Mouse (Mus musculus) hindbrain, embryonic 10.5 days (tissue): Measurements from ENCODE around the gene Cacna1g. TPM values are rescaled to one million over a fixed set of nuclear protein-coding genes. Genes with fewer than 3 reads are reported as not detected.
A peak's percentile ranks its signal among the peaks of the same experiment; 100 is the strongest.

Source experiments
- DNase-seq: peaks from one replicate; pipeline ENCODE4 v3.0.0-alpha.2; 2017; ENCODE audit warnings: low spot score
- H3K27ac ChIP-seq: fragments of 300-500 bp; sonication (generic); 2 replicates; pipeline ENCODE4 v1.5.1; 2016; ENCODE audit warnings: mild to moderate bottlenecking, moderate library complexity
- H3K27me3 ChIP-seq: fragments of 300-500 bp; sonication (generic); 2 replicates; pipeline ENCODE4 v1.6.1; 2016; ENCODE audit warnings: mild to moderate bottlenecking; ENCODE audit not compliant: poor library complexity, insufficient read depth, severe bottlenecking
- H3K36me3 ChIP-seq: fragments of 300-500 bp; sonication (generic); 2 replicates; pipeline ENCODE4 v1.6.1; 2016; ENCODE audit warnings: mild to moderate bottlenecking, moderate library complexity
- H3K4me1 ChIP-seq: fragments of 300-500 bp; sonication (generic); replicated peaks from 2 replicates; pipeline ENCODE4 v1.6.1; 2016; ENCODE audit warnings: mild to moderate bottlenecking
- H3K4me3 ChIP-seq: fragments of 300-500 bp; sonication (generic); 2 replicates; pipeline ENCODE4 v1.5.1; 2016; ENCODE audit warnings: mild to moderate bottlenecking, moderate library complexity
- H3K9me3 ChIP-seq: fragments of 300-500 bp; sonication (generic); 2 replicates; pipeline ENCODE4 v1.6.1; 2016; ENCODE audit warnings: mild to moderate bottlenecking, moderate library complexity
- WGBS: fragments of 180-500 bp; shearing (Covaris S2); methylation state at CpG from one replicate; pipeline ENCODE4 v1.1.7; 2016; 5-methylcytosine and 5-hydroxymethylcytosine counted together
- polyA plus RNA-seq: library from polyadenylated mRNA; unstranded; fragments of >200 nt; fragmentation: Nextera tagmentation; extraction: Ambion mirVana; gene quantifications from 2 replicates; pipeline ENCODE4 v1.2.1, GENCODE M21; 2016

Cacna1g gene
- polyA plus RNA-seq, 1 experiment from 2014 or later = 7.7 TPM

DNA sequence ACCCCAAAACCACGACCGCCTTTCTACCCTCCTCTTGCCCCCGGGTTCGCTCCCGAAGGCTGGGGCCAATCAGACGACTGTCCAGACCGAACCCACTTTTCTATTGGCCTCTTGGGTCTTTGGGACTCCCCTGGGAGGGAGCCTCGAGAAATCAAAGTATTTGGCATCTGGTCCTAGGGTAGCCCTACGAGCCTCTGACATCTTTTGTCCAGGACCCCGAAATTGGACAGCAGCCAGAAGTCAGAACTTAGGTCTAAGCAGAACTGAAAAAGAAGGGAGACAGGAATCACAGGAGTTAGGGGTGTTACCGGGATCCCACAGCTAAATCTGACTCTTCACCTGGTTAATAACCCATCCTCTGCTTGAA lies 529 bp upstream of the Cacna1g start:
- H3K27ac ChIP-seq = peak overlapping the region; percentile 94
- no peak for DNase-seq
- no peaks in the 10 kb centered on the region for H3K9me3 ChIP-seq
- no peaks in the 10 kb centered on the region for H3K36me3 ChIP-seq
- peak overlapping the region; percentile 91 for H3K4me3 ChIP-seq
- peaks cover 69% of the 10 kb centered on the region for H3K4me1 ChIP-seq
- WGBS = 2% methylated on average over 11 of the region's 11 CpGs
- peaks cover 100% of the 10 kb centered on the region for H3K27me3 ChIP-seq

DNA sequence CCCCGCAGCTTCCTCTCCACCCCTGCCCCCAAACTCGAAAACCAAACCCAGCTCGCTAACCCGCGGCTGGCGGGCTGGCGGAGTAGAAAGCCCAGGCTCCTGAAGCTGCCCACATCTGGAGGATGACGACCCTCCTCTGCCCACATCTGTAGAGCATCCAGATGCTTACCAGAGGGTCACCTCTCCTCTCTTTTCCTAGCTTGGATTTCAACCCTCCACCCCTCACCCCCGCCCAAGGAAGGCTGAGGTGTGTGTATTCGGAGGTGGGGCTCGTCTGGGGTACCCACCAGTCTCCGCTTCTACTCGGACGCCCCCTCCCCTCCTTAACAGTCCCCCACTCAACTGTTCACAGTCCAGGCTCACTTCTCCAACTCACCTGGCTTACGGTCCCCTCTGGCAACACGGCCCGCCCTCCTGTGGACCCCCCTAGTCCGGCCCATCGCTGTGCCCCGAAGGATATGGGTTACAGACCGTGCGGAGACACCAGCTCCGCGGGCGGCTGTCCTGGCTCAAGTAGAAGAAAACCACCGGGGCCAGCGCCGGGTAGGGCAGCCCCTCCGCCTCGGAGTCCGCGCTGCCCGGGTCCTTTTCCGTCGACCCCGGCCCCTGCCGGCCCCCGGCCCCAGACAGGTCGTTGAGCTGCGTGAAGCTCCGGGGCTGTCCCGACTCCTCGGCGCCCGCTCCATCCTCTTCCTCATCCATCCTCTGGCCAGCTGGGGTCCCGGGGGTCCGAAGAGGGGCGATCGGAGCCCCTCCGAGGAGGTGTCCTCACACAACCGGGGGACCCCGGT lies 887 bp downstream of the Cacna1g start:
- Histone ChIP-seq H3K27ac (peak overlapping the region; percentile 94), H3K27me3 (peaks cover 86% of the 10 kb centered on the region), H3K9me3 (no peaks in the 10 kb centered on the region), H3K4me1 (peaks cover 84% of the 10 kb centered on the region), H3K4me3 (peak overlapping the region; percentile 91), H3K36me3 (no peaks in the 10 kb centered on the region)
- peak; percentile 66 for DNase-seq
- WGBS = 1% methylated on average over 52 of the region's 52 CpGs

GRCm38 (mm10) chr11:94472585-94472915 lies 1.4 kb downstream of the Cacna1g start:
- peaks cover 89% of the 10 kb centered on the region for H3K4me1 ChIP-seq
- peak overlapping the region; percentile 91 for H3K4me3 ChIP-seq
- peaks cover 80% of the 10 kb centered on the region for H3K27me3 ChIP-seq
- peak; percentile 39 for DNase-seq
- H3K27ac ChIP-seq = peak overlapping the region; percentile 94
- WGBS = under 1% methylated on average over 15 of the region's 15 CpGs
- H3K9me3 ChIP-seq = no peaks in the 10 kb centered on the region
- H3K36me3 ChIP-seq = no peaks in the 10 kb centered on the region

DNA sequence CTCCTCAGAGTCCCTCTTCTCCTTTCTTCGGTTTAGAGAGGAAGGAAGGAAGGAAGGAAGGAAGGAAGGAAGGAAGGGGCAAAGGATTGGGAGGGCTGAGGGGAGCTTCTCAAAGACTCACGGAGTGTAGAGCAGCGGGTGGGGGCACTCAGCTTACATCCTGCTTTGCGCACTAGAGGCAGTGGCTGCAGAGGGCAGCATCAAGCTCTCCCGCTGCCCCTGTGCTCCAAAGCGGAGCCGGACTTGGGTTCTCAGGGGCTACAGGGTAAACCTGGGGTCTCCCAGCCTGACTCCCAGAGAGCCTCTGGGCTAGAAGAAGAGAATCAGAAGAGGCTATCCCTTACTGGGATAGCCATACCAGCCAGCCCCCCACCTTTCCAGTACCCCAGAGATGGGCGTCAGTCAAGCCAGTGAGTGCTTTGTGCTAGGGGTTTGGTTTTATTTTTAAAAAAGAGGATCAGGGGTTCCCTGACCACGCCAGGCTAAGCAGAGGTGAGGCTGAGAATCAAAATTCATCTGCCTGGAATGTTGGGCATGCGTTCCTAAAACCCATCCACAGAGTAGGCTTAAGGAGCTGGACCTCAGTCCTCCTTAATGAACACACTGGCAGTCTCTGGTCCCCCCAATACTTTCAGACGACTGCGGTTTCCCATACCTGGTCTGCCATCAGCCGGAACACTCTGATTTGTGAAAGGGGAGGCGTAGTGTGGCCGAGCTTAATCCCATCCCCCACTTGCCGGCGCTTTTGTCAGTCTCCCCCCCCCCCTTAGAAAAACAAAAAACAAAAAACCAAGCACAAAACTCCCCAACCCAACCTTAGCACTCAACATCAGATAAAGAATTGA lies 2.0 kb downstream of the Cacna1g start:
- peak overlapping the region; percentile 91 for H3K4me3 ChIP-seq
- H3K27me3 ChIP-seq = peaks cover 75% of the 10 kb centered on the region
- peak; percentile 39 for DNase-seq
- peaks cover 95% of the 10 kb centered on the region for H3K4me1 ChIP-seq
- WGBS = 2% methylated on average over 17 of the region's 17 CpGs
- no peaks in the 10 kb centered on the region for H3K9me3 ChIP-seq
- peak overlapping the region; percentile 94 for H3K27ac ChIP-seq
- no peaks in the 10 kb centered on the region for H3K36me3 ChIP-seq

GRCm38 (mm10) chr11:94470391-94470790 lies 3.6 kb downstream of the Cacna1g start:
- peaks cover 100% of the 10 kb centered on the region for H3K4me1 ChIP-seq
- H3K36me3 ChIP-seq = no peaks in the 10 kb centered on the region; the same call in 1 of the 2 replicates
- H3K27me3 ChIP-seq = peaks cover 66% of the 10 kb centered on the region
- WGBS = 27% methylated on average over 7 of the region's 7 CpGs
- H3K4me3 ChIP-seq = peak overlapping the region; percentile 91
- DNase-seq = peak; percentile 49
- no peaks in the 10 kb centered on the region for H3K9me3 ChIP-seq
- H3K27ac ChIP-seq = peak overlapping the region; percentile 94

DNA sequence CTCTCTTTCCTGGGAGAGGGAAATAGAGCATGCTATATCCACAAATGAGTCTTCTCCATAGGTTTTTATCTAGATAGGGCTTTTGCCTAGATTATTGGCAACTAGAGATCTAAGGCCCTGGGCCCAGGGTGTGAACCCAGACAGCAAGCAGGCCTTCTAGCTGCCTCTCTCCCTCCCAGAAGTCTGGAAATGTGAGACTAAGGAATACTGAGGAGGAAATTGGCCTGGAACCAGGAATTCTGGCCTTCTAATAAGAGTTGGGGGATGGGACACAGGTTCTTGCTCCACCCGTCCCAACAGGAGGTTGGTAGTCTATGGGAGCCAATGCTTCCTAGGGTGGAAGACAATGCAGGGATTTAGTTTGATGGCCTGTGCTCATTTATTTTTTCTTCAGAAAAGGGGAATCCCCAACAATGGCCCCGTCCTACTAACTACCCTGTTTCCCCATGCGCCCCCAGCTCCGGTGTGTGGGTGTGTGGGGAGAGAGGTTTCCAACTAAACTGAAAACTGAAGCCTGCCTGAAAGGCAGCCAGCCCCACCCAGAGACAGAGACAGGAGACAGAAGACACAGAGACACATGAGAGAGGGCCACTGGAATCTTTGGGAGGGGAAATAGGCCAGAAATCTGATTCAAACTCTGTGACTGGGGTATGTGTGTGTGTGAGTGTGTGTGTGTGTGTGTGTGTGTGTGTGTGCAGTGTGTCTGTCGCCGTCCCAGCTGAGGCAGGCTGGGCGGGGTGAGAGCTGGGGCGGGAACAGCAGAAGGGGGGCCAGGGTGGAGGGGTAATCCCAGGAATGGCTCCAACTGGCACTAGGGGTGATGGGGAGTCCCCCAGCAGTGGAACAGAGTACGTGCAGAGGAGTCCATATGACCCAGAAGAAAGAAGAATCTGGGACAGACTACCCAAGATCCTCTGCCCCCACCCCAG lies 4.6 kb downstream of the Cacna1g start:
- peaks cover 100% of the 10 kb centered on the region for H3K4me1 ChIP-seq
- H3K27ac ChIP-seq = peak overlapping the region; percentile 94
- 24% methylated on average over 9 of the region's 9 CpGs for WGBS
- peaks cover 63% of the 10 kb centered on the region for H3K27me3 ChIP-seq
- no peaks in the 10 kb centered on the region for H3K9me3 ChIP-seq
- H3K36me3 ChIP-seq = no peaks in the 10 kb centered on the region; the same call in 1 of the 2 replicates
- H3K4me3 ChIP-seq = peak overlapping the region; percentile 27
- DNase-seq = no peak

DNA sequence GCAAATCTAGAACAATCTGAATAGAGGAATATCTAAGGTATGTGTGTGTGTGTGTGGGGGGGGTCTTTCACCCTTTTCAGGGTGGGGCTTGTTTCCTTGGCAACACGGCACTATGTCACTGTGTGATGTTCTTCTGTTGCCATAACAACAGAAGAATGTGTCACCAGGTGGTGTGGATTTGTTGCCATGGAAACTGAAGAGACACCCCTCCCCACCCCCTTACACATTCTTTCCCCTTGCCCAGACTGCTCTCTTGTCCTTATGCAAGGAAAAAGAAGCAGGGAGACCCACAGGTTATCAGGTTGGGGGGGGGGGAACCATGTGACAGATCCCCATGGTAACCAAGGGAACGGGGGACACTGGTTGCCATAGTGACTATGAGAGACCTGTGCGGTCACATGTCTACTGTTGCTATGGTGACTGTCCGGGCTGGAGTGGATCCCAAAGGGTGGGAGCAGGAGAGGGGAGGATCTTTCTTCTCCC lies 5.4 kb downstream of the Cacna1g start:
- no peaks in the 10 kb centered on the region; the same call in 1 of the 2 replicates for H3K36me3 ChIP-seq
- H3K4me3 ChIP-seq = peak overlapping the region; percentile 27; the same call in 1 of the 2 replicates
- peak; percentile 88 for DNase-seq
- peaks cover 100% of the 10 kb centered on the region for H3K4me1 ChIP-seq
- 12% methylated on average over 4 of the region's 4 CpGs for WGBS
- peaks cover 55% of the 10 kb centered on the region for H3K27me3 ChIP-seq
- peak overlapping the region; percentile 94 for H3K27ac ChIP-seq
- no peaks in the 10 kb centered on the region for H3K9me3 ChIP-seq

DNA sequence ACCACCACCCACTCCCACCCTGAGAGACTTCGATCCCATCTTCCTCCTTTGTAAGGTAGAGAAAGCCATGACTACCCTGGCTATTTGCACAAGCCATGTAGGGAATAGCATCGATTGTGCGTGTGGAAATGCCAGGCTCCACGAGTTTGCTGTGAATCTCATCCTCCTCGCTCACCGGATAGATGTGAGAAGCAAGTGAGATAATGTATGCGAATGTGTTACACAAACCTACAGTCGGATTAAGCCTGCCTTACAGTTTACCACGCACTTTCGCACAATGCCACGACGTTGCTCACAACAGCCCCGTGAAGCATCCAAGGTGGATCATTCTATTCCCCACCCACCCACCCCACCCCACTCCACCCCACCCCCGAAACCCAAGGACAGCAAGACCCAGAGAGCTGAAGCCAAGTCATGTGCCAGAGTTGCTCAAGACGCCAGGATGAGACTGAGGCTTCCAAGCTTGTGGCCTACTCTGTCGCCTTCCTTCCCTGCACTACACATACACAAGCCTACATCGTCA lies 7.6 kb downstream of the Cacna1g start:
- Histone ChIP-seq H3K36me3 (peaks cover 17% of the 10 kb centered on the region), H3K4me3 (no peak overlapping the region), H3K4me1 (peaks cover 77% of the 10 kb centered on the region), H3K27me3 (peaks cover 33% of the 10 kb centered on the region), H3K27ac (peak overlapping the region; percentile 46; the same call in 1 of the 2 replicates), H3K9me3 (no peaks in the 10 kb centered on the region)
- 86% methylated on average over 17 of the region's 17 CpGs for WGBS
- DNase-seq = no peak

DNA sequence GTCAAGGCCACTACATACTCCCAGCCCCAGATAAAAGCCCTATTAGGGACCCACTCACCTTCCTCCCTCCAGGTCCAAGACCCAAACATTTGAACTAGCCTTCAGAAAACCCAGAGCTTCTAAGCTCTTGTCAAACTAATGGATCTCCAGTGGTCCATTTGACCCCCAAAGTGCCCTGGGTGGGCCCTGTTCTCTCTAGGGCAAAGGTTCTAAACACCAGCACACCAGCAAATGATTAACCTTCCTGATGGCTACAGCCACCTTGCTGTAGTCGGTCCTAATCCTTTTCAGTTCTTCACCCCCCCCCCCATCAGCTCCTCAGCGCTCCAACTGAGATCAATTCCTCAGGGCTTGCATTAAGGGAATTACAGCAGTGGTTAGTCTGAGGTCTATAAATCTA lies 9.8 kb downstream of the Cacna1g start:
- Histone ChIP-seq H3K27me3 (peaks cover 14% of the 10 kb centered on the region; the same call in 1 of the 2 replicates), H3K4me3 (no peak overlapping the region), H3K36me3 (peaks cover 37% of the 10 kb centered on the region), H3K4me1 (peaks cover 59% of the 10 kb centered on the region), H3K27ac (0 out of 2 replicates have a peak overlapping the region, but pooled peaks have one; percentile 16), H3K9me3 (no peaks in the 10 kb centered on the region)
- 55% methylated on average over 2 of the region's 2 CpGs for WGBS
- no peak for DNase-seq

GRCm38 (mm10) chr11:94461856-94462255 lies 12.1 kb downstream of the Cacna1g start:
- Histone ChIP-seq H3K27ac (no peak overlapping the region), H3K36me3 (peaks cover 60% of the 10 kb centered on the region), H3K9me3 (no peaks in the 10 kb centered on the region), H3K27me3 (peaks cover 16% of the 10 kb centered on the region; the same call in 1 of the 2 replicates), H3K4me3 (no peak overlapping the region), H3K4me1 (peaks cover 40% of the 10 kb centered on the region)
- DNase-seq = no peak
- 92% methylated on average over 11 of the region's 11 CpGs for WGBS

DNA sequence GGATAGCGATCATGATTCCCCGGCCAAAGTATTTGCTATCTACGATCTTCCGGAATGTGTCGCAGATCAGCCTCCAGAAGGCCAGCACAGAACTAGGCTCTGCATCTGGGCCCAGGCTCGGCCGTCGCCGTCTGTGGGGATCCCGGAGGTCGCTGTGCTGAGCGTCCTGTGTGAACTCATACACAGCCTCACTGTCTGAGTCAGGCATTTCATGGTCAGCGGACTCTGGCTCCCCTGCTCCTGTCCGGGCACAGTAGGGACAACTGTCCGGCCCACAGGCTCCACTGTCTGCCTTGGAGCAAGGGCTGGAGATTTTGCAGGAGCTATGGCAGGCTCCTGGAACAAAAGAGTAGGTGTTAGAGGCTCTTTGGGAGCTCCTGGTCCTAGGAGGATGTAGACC lies 17.0 kb downstream of the Cacna1g start:
- 87% methylated on average over 15 of the region's 15 CpGs for WGBS
- Histone ChIP-seq H3K27ac (peak overlapping the region; percentile 53; the same call in 1 of the 2 replicates), H3K4me3 (no peak overlapping the region), H3K36me3 (peaks cover 75% of the 10 kb centered on the region), H3K4me1 (peaks cover 36% of the 10 kb centered on the region), H3K9me3 (no peaks in the 10 kb centered on the region), H3K27me3 (peaks cover 9% of the 10 kb centered on the region; the same call in 1 of the 2 replicates)
- DNase-seq = no peak

DNA sequence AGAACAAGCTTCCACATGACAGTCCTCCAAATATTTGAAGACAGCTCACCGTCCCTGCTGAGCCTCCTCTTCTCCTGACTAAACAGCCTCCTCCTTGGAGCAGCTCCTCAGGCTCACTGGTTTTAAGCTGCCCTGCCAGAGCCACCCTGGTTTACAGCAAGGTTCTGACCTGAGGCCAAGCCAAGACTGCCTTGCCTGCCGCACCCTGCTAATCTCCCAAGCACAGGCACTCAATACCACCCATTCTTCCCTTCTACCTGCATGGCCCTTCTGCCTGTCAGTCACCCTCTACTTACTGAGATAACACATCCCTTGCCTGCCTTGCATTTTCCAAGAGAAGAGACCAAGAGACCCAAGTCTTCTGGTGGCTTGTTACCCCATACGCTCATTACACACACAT lies 17.7 kb downstream of the Cacna1g start:
- H3K4me1 ChIP-seq = peaks cover 39% of the 10 kb centered on the region
- WGBS = 79% methylated on average over 3 of the region's 3 CpGs
- 0 out of 2 replicates have a peak overlapping the region, but pooled peaks have one; percentile 53 for H3K27ac ChIP-seq
- H3K27me3 ChIP-seq = peaks cover 9% of the 10 kb centered on the region; the same call in 1 of the 2 replicates
- no peak overlapping the region for H3K4me3 ChIP-seq
- H3K9me3 ChIP-seq = no peaks in the 10 kb centered on the region
- peaks cover 68% of the 10 kb centered on the region for H3K36me3 ChIP-seq
- no peak for DNase-seq
